Mouse (Mus musculus) stomach, embryonic 15.5 days (tissue): ENCODE data around the gene Zfp108. TPM values are rescaled to one million over a fixed set of nuclear protein-coding genes. Genes with fewer than 3 reads are reported as not detected.

Source experiments
- ATAC-seq: fragments of 200-750 bp; cut with Nextera tagmentation; 2 replicates; pipeline ENCODE4 v1.8.0; 2017; ENCODE audit warnings: low read depth, moderate number of reproducible peaks, moderate TSS enrichment; ENCODE audit not compliant: insufficient read depth, low FRiP score
- H3K27ac ChIP-seq: fragments of 300-500 bp; sonication (generic); 2 replicates; pipeline ENCODE4 v1.5.1; 2015; ENCODE audit warnings: mild to moderate bottlenecking, inconsistent platforms
- H3K27me3 ChIP-seq: fragments of 300-500 bp; sonication (generic); replicated peaks from 2 replicates; pipeline ENCODE4 v1.6.1; 2015; ENCODE audit warnings: inconsistent platforms
- H3K36me3 ChIP-seq: fragments of 300-500 bp; sonication (generic); 2 replicates; pipeline ENCODE4 v1.6.1; 2015; ENCODE audit warnings: inconsistent platforms
- H3K4me1 ChIP-seq: fragments of 300-500 bp; sonication (generic); 2 replicates; pipeline ENCODE4 v1.6.1; 2015; ENCODE audit warnings: inconsistent platforms
- H3K4me2 ChIP-seq: fragments of 300-500 bp; sonication (generic); 2 replicates; pipeline ENCODE4 v1.6.1; 2015; ENCODE audit warnings: mild to moderate bottlenecking, inconsistent platforms
- H3K4me3 ChIP-seq: fragments of 300-500 bp; sonication (generic); replicated peaks from 2 replicates; pipeline ENCODE4 v1.5.1; 2015; ENCODE audit warnings: inconsistent platforms
- H3K9ac ChIP-seq: fragments of 300-500 bp; sonication (generic); 2 replicates; pipeline ENCODE4 v1.6.1; 2015; ENCODE audit warnings: inconsistent platforms
- H3K9me3 ChIP-seq: fragments of 300-500 bp; sonication (generic); 2 replicates; pipeline ENCODE4 v1.6.1; 2016; ENCODE audit warnings: inconsistent platforms
- WGBS: fragments of 180-500 bp; shearing (Covaris S2); methylation state at CpG from one replicate; pipeline ENCODE4 v1.1.7; 2015; 5-methylcytosine and 5-hydroxymethylcytosine counted together
- polyA plus RNA-seq: library from polyadenylated mRNA; unstranded; fragments of >200 nt; fragmentation: Nextera tagmentation; extraction: Ambion mirVana; gene quantifications from 2 replicates; pipeline ENCODE4 v1.2.1, GENCODE M21; 2015

Gene Zfp108
- 3.5 and 4.3 TPM in 2 replicates for polyA plus RNA-seq

GRCm38 (mm10) chr7:24254633-24255474, at the start of gene Zfp108:
Gene Zfp108, plus strand, starts transcription at chr7:24254794.
- Histone ChIP-seq H3K4me1 (0 out of 2 replicates have a peak, but pooled peaks cover 4% of the 10 kb centered on the region), H3K27ac (peak within 1 kb of the TSS; percentile 28; the same call in 1 of the 2 replicates), H3K4me3 (peak within 1 kb of the TSS; percentile 60), H3K9ac (peak within 1 kb of the TSS; percentile 62), H3K27me3 (no peaks in the 10 kb centered on the region), H3K4me2 (peak within 1 kb of the TSS; percentile 66), H3K9me3 (no peaks in the 10 kb centered on the region), H3K36me3 (0 out of 2 replicates have a peak, but pooled peaks cover under 1% of the 10 kb centered on the region)
- 16% methylated on average over 21 of the region's 21 CpGs for WGBS
- ATAC-seq, result peak; percentile 85

- H3K9ac ChIP-seq, result peak overlapping the region; percentile 62
- peaks cover 22% of the 10 kb centered on the region for H3K36me3 ChIP-seq
- peak overlapping the region; percentile 67 for H3K27ac ChIP-seq
- peak overlapping the region; percentile 66 for H3K4me2 ChIP-seq
- 13% methylated on average over 24 of the region's 24 CpGs for WGBS
- no peaks in the 10 kb centered on the region for H3K9me3 ChIP-seq
- H3K4me1 ChIP-seq, result 0 out of 2 replicates have a peak, but pooled peaks cover 3% of the 10 kb centered on the region
- ATAC-seq, result peak; percentile 77
- no peaks in the 10 kb centered on the region for H3K27me3 ChIP-seq
- peak overlapping the region; percentile 61 for H3K4me3 ChIP-seq
These were observed 46.9 kb upstream of the Zfp108 start for GRCm38 (mm10) chr7:24207488-24208261.

- Histone ChIP-seq H3K9ac (no peak overlapping the region), H3K27me3 (no peaks in the 10 kb centered on the region), H3K4me2 (peak overlapping the region; percentile 66), H3K4me1 (0 out of 2 replicates have a peak, but pooled peaks cover 3% of the 10 kb centered on the region), H3K4me3 (peak overlapping the region; percentile 61), H3K9me3 (no peaks in the 10 kb centered on the region), H3K27ac (no peak overlapping the region), H3K36me3 (peaks cover 18% of the 10 kb centered on the region)
- ATAC-seq, result no peak
- WGBS, result 56% methylated on average over 7 of the region's 7 CpGs
These were observed 46.2 kb upstream of the Zfp108 start for GRCm38 (mm10) chr7:24208282-24208886.

GRCm38 (mm10) chr7:24210296-24210695, 44.3 kb upstream of the Zfp108 start:
- Histone ChIP-seq H3K9me3 (no peaks in the 10 kb centered on the region), H3K36me3 (peaks cover 5% of the 10 kb centered on the region; the same call in 1 of the 2 replicates)

GRCm38 (mm10) chr7:24211343-24211742, 43.3 kb upstream of the Zfp108 start, which contains the start of gene Zfp111:
Gene Zfp111, minus strand, starts transcription at chr7:24211443.
- no peak for ATAC-seq
- Histone ChIP-seq H3K27me3 (no peaks in the 10 kb centered on the region), H3K4me1 (0 out of 2 replicates have a peak, but pooled peaks cover 3% of the 10 kb centered on the region), H3K4me3 (no peak within 1 kb of the TSS), H3K9me3 (no peaks in the 10 kb centered on the region), H3K4me2 (no peak within 1 kb of the TSS), H3K36me3 (no peaks in the 10 kb centered on the region), H3K27ac (no peak within 1 kb of the TSS), H3K9ac (no peak within 1 kb of the TSS)
- WGBS, result 72% methylated on average over 5 of the region's 5 CpGs

More at GRCm38 (mm10) chr7:24210296-24210695, 44.3 kb upstream of the Zfp108 start:
- Histone ChIP-seq H3K27me3 (no peaks in the 10 kb centered on the region), H3K4me3 (no peak overlapping the region), H3K27ac (no peak overlapping the region), H3K4me1 (0 out of 2 replicates have a peak, but pooled peaks cover 3% of the 10 kb centered on the region), H3K4me2 (no peak overlapping the region), H3K9ac (no peak overlapping the region)
- ATAC-seq, result no peak
- 75% methylated on average over 2 of the region's 2 CpGs for WGBS

- H3K27me3 ChIP-seq, result no peaks in the 10 kb centered on the region
- H3K4me3 ChIP-seq, result peak within 1 kb of the TSS; percentile 87
- peak within 1 kb of the TSS; percentile 67 for H3K4me2 ChIP-seq
- H3K27ac ChIP-seq, result no peak within 1 kb of the TSS
- H3K9ac ChIP-seq, result peak within 1 kb of the TSS; percentile 65; the same call in 1 of the 2 replicates
- H3K36me3 ChIP-seq, result peaks cover 5% of the 10 kb centered on the region; the same call in 1 of the 2 replicates
- ATAC-seq, result peak; percentile 85
- no peaks in the 10 kb centered on the region for H3K4me1 ChIP-seq
- no peaks in the 10 kb centered on the region for H3K9me3 ChIP-seq
- 4% methylated on average over 28 of the region's 28 CpGs for WGBS
These were observed 17.4 kb upstream of the Zfp108 start, which contains the start of gene Zfp109 for GRCm38 (mm10) chr7:24237040-24237791. Gene Zfp109, minus strand, starts transcription at chr7:24237560.

- ATAC-seq, result 0 out of 2 replicates have a peak, but pooled peaks have one; percentile 37
- Histone ChIP-seq H3K9ac (no peak overlapping the region), H3K4me2 (peak overlapping the region; percentile 66), H3K27me3 (no peaks in the 10 kb centered on the region), H3K4me3 (peak overlapping the region; percentile 60), H3K36me3 (no peaks in the 10 kb centered on the region), H3K27ac (no peak overlapping the region), H3K9me3 (no peaks in the 10 kb centered on the region), H3K4me1 (0 out of 2 replicates have a peak, but pooled peaks cover 4% of the 10 kb centered on the region)
- 57% methylated on average over 9 of the region's 9 CpGs for WGBS
These were observed 597 bp upstream of the Zfp108 start for GRCm38 (mm10) chr7:24253779-24254615.

- Histone ChIP-seq H3K9ac (no peak overlapping the region), H3K9me3 (no peaks in the 10 kb centered on the region), H3K4me3 (no peak overlapping the region), H3K4me2 (no peak overlapping the region), H3K4me1 (0 out of 2 replicates have a peak, but pooled peaks cover 4% of the 10 kb centered on the region), H3K27ac (no peak overlapping the region), H3K36me3 (peaks cover 7% of the 10 kb centered on the region; the same call in 1 of the 2 replicates), H3K27me3 (no peaks in the 10 kb centered on the region)
- 90% methylated on average over 13 of the region's 13 CpGs for WGBS
- no peak for ATAC-seq
These were observed 4.9 kb downstream of the Zfp108 start for GRCm38 (mm10) chr7:24259306-24259999.

GRCm38 (mm10) chr7:24260000-24260312, 5.4 kb downstream of the Zfp108 start:
- WGBS, result 80% methylated on average over 4 of the region's 4 CpGs
- Histone ChIP-seq H3K27me3 (no peaks in the 10 kb centered on the region), H3K27ac (no peak overlapping the region), H3K9ac (no peak overlapping the region), H3K4me3 (no peak overlapping the region), H3K4me1 (0 out of 2 replicates have a peak, but pooled peaks cover 2% of the 10 kb centered on the region), H3K9me3 (no peaks in the 10 kb centered on the region), H3K36me3 (peaks cover 7% of the 10 kb centered on the region; the same call in 1 of the 2 replicates), H3K4me2 (no peak overlapping the region)
- no peak for ATAC-seq
